Mouse (Mus musculus) liver, postnatal 0 days (tissue): ENCODE measurements around the gene Ncoa6. TPM values are rescaled to one million over a fixed set of nuclear protein-coding genes. Genes with fewer than 3 reads are reported as not detected.

ENCODE experiments used
- ATAC-seq: fragments of 200-750 bp; cut with Nextera tagmentation; 2 replicates; pipeline ENCODE4 v1.8.0; 2017; ENCODE audit warnings: mild to moderate bottlenecking, moderate library complexity
- DNase-seq: peaks from one replicate; pipeline ENCODE4 v3.0.0-alpha.2; 2016
- H3K27ac ChIP-seq: fragments of 300-500 bp; sonication (generic); 2 replicates; pipeline ENCODE4 v1.5.1; 2014; ENCODE audit warnings: antibody characterized with exemption, moderate library complexity, mild to moderate bottlenecking, low read depth
- H3K27me3 ChIP-seq: fragments of 300-500 bp; sonication (generic); 2 replicates; pipeline ENCODE4 v1.6.1; 2014; ENCODE audit warnings: low read length, control low read depth, mixed read lengths; ENCODE audit not compliant: insufficient read depth
- H3K36me3 ChIP-seq: fragments of 300-500 bp; sonication (generic); replicated peaks from 2 replicates; pipeline ENCODE4 v1.6.1; 2014; ENCODE audit warnings: mild to moderate bottlenecking, control low read depth, low read length, moderate library complexity, mixed read lengths; ENCODE audit not compliant: insufficient read depth
- H3K4me1 ChIP-seq: fragments of 300-500 bp; sonication (generic); 2 replicates; pipeline ENCODE4 v1.6.1; 2014; ENCODE audit warnings: antibody characterized with exemption, mild to moderate bottlenecking, control low read depth; ENCODE audit not compliant: insufficient read depth
- H3K4me2 ChIP-seq: fragments of 300-500 bp; sonication (generic); 2 replicates; pipeline ENCODE4 v1.6.1; 2014; ENCODE audit warnings: low read depth, mild to moderate bottlenecking, low read length, moderate library complexity, mixed read lengths
- H3K4me3 ChIP-seq: fragments of 300-500 bp; sonication (generic); 2 replicates; pipeline ENCODE4 v1.5.1; 2014; ENCODE audit warnings: low read depth, low read length
- H3K9ac ChIP-seq: fragments of 300-500 bp; sonication (generic); replicated peaks from 2 replicates; pipeline ENCODE4 v1.6.1; 2014; ENCODE audit warnings: mild to moderate bottlenecking, moderate library complexity
- H3K9me3 ChIP-seq: fragments of 300-500 bp; sonication (generic); 2 replicates; pipeline ENCODE4 v1.6.1; 2016; ENCODE audit warnings: mild to moderate bottlenecking, control low read depth, low read length, mixed read lengths
- CTCF ChIP-seq: sonication (generic); IDR thresholded peaks from 2 replicates; pipeline ENCODE4 v1.5.1; 2016; ENCODE audit warnings: antibody characterized with exemption, low read depth
- EP300 ChIP-seq: IDR thresholded peaks from 2 replicates; pipeline ENCODE4 v1.6.1; 2016; ENCODE audit warnings: antibody characterized with exemption, low read depth, mild to moderate bottlenecking
- WGBS: fragments of 180-500 bp; shearing (Covaris S2); extraction: QIAGEN DNeasy Blood & Tissue Kit; methylation state at CpG from one replicate; pipeline ENCODE4 v1.1.7; 2014; ENCODE audit not compliant: insufficient replicate concordance; 5-methylcytosine and 5-hydroxymethylcytosine counted together
- polyA plus RNA-seq: library from polyadenylated mRNA; unstranded; fragments of >200 nt; fragmentation: Nextera tagmentation; extraction: Ambion mirVana; gene quantifications from 2 replicates; pipeline ENCODE4 v1.2.1, GENCODE M21; 2015

The Ncoa6 gene
- polyA plus RNA-seq, result 6.3 and 6.4 TPM in 2 replicates

DNA sequence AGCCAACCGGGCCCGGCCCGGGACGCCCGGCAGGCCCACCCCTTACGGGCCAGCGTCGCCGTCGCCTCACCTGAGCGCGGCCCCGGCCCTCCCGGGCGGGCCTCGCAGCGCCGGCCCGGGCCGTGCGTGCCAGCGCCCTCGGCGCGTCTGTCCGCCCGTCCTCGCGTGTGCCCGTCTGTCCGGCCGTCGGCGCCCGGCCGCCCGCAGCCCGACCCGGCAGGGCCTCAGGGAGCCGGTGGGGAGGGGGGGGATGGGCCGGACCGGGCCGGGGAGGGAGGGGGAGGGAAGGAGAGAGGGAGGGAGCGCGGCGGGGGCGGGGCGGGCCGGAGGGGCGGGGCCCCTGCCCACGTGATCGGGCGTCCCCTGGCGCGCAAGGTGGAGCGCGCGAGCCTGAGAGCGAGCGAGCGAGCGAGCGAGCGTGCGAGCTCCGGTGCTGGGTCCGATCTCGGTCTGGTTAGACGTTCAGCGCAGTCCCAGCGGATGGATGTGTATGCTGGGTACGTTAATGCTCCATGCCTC lies at the start of gene Ncoa6:
Gene Ncoa6, minus strand, starts transcription at position 325 of the 519 bp plus-strand sequence.
- DNase-seq, result peak; percentile 90
- ATAC-seq, result peak; percentile 86
- Histone ChIP-seq H3K36me3 (no peaks in the 10 kb centered on the region), H3K4me2 (peak within 1 kb of the TSS; percentile 93), H3K27ac (peak within 1 kb of the TSS; percentile 95), H3K4me3 (peak within 1 kb of the TSS; percentile 63), H3K4me1 (peaks cover 18% of the 10 kb centered on the region), H3K9ac (peak within 1 kb of the TSS; percentile 96), H3K9me3 (no peaks in the 10 kb centered on the region), H3K27me3 (no peaks in the 10 kb centered on the region)
- TF ChIP-seq EP300, result no peak
- TF ChIP-seq CTCF, result no peak
- WGBS, result under 1% methylated on average over 39 of the region's 72 CpGs

DNA sequence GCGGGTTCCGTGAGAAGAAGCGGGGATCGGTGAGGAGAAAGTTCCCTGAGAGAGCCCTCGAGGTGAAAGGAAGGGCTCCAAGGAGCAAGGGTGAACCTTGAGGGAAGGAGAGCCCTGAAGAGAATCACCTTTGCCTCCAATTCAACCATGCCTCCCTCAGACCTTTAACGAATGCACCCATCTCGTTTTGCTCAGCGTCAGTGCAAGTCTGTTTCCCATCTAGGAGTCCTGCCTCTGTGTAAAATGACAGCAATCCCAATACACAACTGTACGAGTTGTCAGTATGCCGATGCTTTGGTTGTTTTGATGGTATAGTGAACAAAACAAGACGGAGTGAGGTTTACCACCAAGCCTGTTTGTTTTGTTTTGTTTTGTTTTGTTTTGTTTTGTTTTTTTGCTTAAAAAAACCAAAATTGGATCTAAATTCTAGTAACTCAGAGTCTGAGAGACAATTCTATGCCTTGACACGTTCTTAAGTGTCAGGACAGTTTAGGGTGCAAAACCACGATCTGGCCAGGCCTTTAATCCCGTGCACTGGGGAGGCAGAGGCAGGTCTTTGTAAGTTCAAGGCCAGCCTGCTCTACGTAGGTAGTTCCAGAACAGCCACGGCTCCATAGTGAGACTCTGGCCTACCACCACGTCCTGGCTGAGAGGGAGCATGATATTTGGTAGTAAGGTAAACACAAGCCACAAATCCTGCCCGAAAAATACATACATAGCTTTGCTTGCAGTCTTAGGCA lies 45.0 kb upstream of the Ncoa6 start:
- H3K4me2 ChIP-seq, result peak overlapping the region; percentile 89
- peaks cover 16% of the 10 kb centered on the region; the same call in 1 of the 2 replicates for H3K4me1 ChIP-seq
- no peaks in the 10 kb centered on the region for H3K9me3 ChIP-seq
- DNase-seq, result no peak
- peak overlapping the region; percentile 81 for H3K27ac ChIP-seq
- H3K27me3 ChIP-seq, result peaks cover 18% of the 10 kb centered on the region
- peak overlapping the region; percentile 93 for H3K4me3 ChIP-seq
- H3K36me3 ChIP-seq, result no peaks in the 10 kb centered on the region
- no peak for TF ChIP-seq CTCF
- no peak for TF ChIP-seq EP300
- WGBS, result 19% methylated on average over 18 of the region's 18 CpGs
- no peak for ATAC-seq
- H3K9ac ChIP-seq, result peak overlapping the region; percentile 77

DNA sequence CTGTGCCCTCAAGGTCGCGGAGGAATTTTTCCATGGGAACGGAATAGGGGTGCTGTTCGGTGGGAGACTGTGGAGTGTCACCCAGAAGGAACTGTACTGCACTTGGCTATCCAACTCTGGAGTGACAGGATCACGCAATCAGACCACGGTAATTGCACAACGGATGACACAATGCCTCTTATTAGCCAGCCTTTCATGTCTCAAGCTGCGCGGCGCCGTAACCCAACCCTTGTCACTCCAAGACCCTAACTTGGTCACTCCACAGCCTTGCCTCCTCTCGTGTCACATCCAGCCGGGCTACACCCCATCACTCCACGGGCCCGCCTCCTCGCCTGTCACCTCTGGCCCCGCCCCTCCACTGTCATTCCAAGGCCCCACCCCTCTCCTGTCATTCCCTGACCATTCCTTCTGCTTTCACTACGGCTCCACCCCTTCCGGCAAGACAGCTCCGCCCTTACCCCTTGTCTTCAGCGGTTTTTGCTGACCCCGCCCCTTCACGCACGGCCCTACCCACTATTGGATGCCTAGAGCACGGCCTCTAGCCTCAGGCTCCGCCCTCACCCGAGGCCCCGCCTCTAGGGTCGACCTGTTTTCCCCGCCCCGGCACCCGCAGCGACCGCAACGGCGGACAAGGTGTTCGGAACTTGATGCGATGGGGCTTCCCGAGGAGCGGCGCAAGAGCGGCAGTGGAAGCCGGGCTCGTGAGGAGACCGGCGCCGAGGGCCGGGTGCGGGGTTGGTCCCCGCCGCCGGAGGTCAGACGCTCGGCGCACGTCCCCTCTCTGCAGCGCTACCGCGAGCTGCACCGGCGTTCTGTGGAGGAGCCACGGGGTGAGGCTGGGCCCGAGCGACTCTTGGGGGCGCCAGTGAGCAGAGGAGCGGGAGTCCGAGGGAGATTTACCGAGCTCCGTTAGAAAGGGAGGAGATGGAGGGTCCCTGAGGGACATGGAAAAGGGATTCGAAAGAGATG lies 44.0 kb upstream of the Ncoa6 start, which contains the start of the genes Acss2 and Ggt7:
Gene Acss2, plus strand, starts transcription at position 494 of the 969 bp plus-strand sequence.
Gene Ggt7, minus strand, starts transcription at position 783 of the 969 bp plus-strand sequence.
- Histone ChIP-seq H3K4me2 (peak within 1 kb of the TSS; percentile 89), H3K27me3 (peaks cover 26% of the 10 kb centered on the region), H3K36me3 (no peaks in the 10 kb centered on the region), H3K4me3 (peak within 1 kb of the TSS; percentile 93), H3K4me1 (peaks cover 16% of the 10 kb centered on the region; the same call in 1 of the 2 replicates), H3K27ac (peak within 1 kb of the TSS; percentile 81), H3K9ac (peak within 1 kb of the TSS; percentile 77), H3K9me3 (no peaks in the 10 kb centered on the region)
- DNase-seq (peak; percentile 99), ATAC-seq (peak; percentile 99)
- TF ChIP-seq CTCF, result peak; percentile 96
- no peak for TF ChIP-seq EP300
- 2% methylated on average over 68 of the region's 70 CpGs for WGBS

DNA sequence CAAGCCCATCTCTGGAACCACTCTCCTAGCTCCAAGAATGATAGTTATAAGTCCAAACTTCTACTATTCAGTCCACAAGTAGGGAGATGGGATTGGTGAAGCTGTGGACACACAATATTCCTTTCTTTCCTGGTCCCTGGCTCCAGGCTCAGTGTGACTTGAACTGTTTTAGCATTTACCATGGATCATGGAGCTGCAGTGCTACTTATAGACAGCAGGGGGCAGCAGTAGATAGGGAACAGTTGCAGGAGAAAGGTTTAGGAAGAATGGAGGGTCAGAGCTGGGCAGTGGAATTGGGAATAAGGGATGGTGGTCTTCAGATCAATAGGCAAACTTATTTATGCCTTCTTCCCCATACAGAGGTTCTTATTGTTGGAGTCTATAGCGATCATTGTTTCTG lies 42.2 kb upstream of the Ncoa6 start:
- 12% methylated on average over 1 of the region's 1 CpGs for WGBS
- Histone ChIP-seq H3K27me3 (peaks cover 28% of the 10 kb centered on the region), H3K4me3 (no peak overlapping the region), H3K4me1 (peaks cover 16% of the 10 kb centered on the region; the same call in 1 of the 2 replicates), H3K27ac (no peak overlapping the region), H3K36me3 (no peaks in the 10 kb centered on the region), H3K4me2 (no peak overlapping the region), H3K9ac (no peak overlapping the region), H3K9me3 (no peaks in the 10 kb centered on the region)
- TF ChIP-seq CTCF, result peak; percentile 99
- TF ChIP-seq EP300, result no peak
- ATAC-seq (no peak), DNase-seq (peak; percentile 60)

DNA sequence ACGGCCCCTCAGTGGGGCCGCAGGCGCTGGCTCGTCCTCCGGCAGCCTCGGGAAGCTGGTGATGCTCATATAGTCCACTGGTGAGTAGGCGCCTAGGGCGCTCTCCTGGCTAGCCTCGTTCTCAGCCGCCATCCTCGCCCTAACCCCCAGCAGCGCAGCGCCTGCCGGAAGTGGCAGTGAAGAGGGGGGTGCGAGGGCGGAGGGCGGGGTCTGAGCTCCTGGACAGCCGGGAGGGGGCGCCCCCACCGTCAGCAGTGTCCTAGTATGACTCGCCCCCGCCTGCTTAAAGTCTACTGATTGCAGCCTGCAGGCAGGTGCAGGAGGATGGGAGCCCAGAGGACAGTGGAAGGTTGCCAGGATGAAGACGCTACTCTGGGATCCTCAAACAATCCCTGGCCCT lies 41.0 kb upstream of the Ncoa6 start:
- peak overlapping the region; percentile 52 for H3K4me2 ChIP-seq
- peaks cover 12% of the 10 kb centered on the region; the same call in 1 of the 2 replicates for H3K4me1 ChIP-seq
- no peak overlapping the region for H3K9ac ChIP-seq
- no peak overlapping the region for H3K27ac ChIP-seq
- ATAC-seq (no peak), DNase-seq (peak; percentile 72)
- H3K4me3 ChIP-seq, result peak overlapping the region; percentile 6; the same call in 1 of the 2 replicates
- peaks cover 28% of the 10 kb centered on the region for H3K27me3 ChIP-seq
- 2% methylated on average over 23 of the region's 23 CpGs for WGBS
- H3K36me3 ChIP-seq, result no peaks in the 10 kb centered on the region
- no peaks in the 10 kb centered on the region for H3K9me3 ChIP-seq
- TF ChIP-seq EP300, result no peak
- peak; percentile 55 for TF ChIP-seq CTCF
